Mouse (Mus musculus) hindlimb bud, embryonic 11.5 days (tissue): ENCODE measurements at regions not wholly inside any gene's neighbourhood (a gene's known extent, or its start where the extent isn't known, plus 50 kb on each side); places are given as distances from the start of the nearest gene placed in this dataset.
A peak's percentile ranks its signal among the peaks of the same experiment; 100 is the strongest.
"Not testable (repeated sequence)": the region's sequence is repeated elsewhere in the genome, so short reads cannot be mapped to it uniquely, and the experiment has no call there.

Source experiments
- DNase-seq: peaks from one replicate; pipeline ENCODE4 v3.0.0-alpha.2; 2012; ENCODE audit warnings: low read depth, low spot score; ENCODE audit errors: extremely low spot score

- DNase-seq, result no peak
Observed at GRCm38 (mm10) chr5:142281997-142282396, 119.3 kb upstream of the Foxk1 start.

GRCm38 (mm10) chr5:142287981-142288380, 113.3 kb upstream of the Foxk1 start:
- DNase-seq, result no peak

GRCm38 (mm10) chr5:142291451-142291850, 109.8 kb upstream of the Foxk1 start:
- DNase-seq, result no peak

GRCm38 (mm10) chr5:142296401-142296800, 104.9 kb upstream of the Foxk1 start:
- not testable (repeated sequence) for DNase-seq

GRCm38 (mm10) chr5:142299621-142300020, 101.7 kb upstream of the Foxk1 start:
- no peak for DNase-seq

- DNase-seq, result no peak
Observed at GRCm38 (mm10) chr5:142308511-142308910, 92.8 kb upstream of the Foxk1 start.

GRCm38 (mm10) chr5:142313944-142314343, 87.4 kb upstream of the Foxk1 start:
- DNase-seq, result no peak

- no peak for DNase-seq
Observed at GRCm38 (mm10) chr5:142314466-142314865, 86.8 kb upstream of the Foxk1 start.

- DNase-seq, result peak; percentile 79
Observed at GRCm38 (mm10) chr5:142319268-142319667, 82.0 kb upstream of the Foxk1 start.

- DNase-seq, result no peak
Observed at GRCm38 (mm10) chr5:142321316-142321715, 80.0 kb upstream of the Foxk1 start.

GRCm38 (mm10) chr5:142324928-142325327, 76.4 kb upstream of the Foxk1 start:
- DNase-seq, result no peak

- no peak for DNase-seq
Observed at GRCm38 (mm10) chr5:142325560-142325959, 75.7 kb upstream of the Foxk1 start.

- DNase-seq, result no peak
Observed at GRCm38 (mm10) chr5:142327261-142327660, 74.0 kb upstream of the Foxk1 start.

- no peak for DNase-seq
Observed at GRCm38 (mm10) chr5:142329724-142330520, 71.4 kb upstream of the Foxk1 start.

GRCm38 (mm10) chr5:142332744-142333143, 68.6 kb upstream of the Foxk1 start:
- DNase-seq, result no peak

- no peak for DNase-seq
Observed at GRCm38 (mm10) chr5:142337436-142337835, 63.9 kb upstream of the Foxk1 start.

- DNase-seq, result no peak
Observed at GRCm38 (mm10) chr5:142338051-142338450, 63.2 kb upstream of the Foxk1 start.

- DNase-seq, result no peak
Observed at GRCm38 (mm10) chr5:142340205-142341025, 60.9 kb upstream of the Foxk1 start.

GRCm38 (mm10) chr5:142341026-142341432, 60.3 kb upstream of the Foxk1 start:
- no peak for DNase-seq

- no peak for DNase-seq
Observed at GRCm38 (mm10) chr5:142346454-142346853, 54.8 kb upstream of the Foxk1 start.

GRCm38 (mm10) chr5:142350574-142350973, 50.7 kb upstream of the Foxk1 start:
- DNase-seq, result no peak
